Mouse (Mus musculus) spleen, adult 12 weeks (tissue): ENCODE results near the gene Fau.
A peak's percentile ranks its signal among the peaks of the same experiment; 100 is the strongest.

Experiments used
- DNase-seq: peaks from one replicate; pipeline ENCODE4 v3.0.0; 2022; ENCODE audit warnings: low spot score

Gene Fau

GRCm38 (mm10) chr19:6070571-6071250 lies 13.1 kb downstream of the Fau start:
- DNase-seq: no peak

GRCm38 (mm10) chr19:6071261-6071660 lies 13.6 kb downstream of the Fau start:
- DNase-seq: no peak

DNA sequence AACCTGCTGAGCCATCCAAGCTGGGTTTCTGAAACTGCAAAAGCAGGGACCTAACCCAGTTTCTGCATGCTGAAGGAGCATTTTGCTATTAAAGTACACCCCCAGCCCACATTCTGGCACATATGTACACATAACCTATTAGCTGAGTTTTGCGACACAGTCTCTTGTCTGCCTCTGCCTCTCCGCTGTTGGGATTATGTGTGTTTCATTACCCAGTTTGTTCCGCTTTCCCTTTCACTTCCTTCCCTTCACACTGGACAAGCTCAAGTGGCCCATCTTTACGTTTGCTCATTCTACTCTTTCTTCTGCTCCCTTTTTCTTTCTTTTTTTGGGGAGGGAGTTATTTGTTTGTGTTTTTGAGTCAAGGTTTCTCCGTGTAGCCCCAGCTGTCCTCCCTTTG lies 16.2 kb downstream of the Fau start:
- DNase-seq: no peak

DNA sequence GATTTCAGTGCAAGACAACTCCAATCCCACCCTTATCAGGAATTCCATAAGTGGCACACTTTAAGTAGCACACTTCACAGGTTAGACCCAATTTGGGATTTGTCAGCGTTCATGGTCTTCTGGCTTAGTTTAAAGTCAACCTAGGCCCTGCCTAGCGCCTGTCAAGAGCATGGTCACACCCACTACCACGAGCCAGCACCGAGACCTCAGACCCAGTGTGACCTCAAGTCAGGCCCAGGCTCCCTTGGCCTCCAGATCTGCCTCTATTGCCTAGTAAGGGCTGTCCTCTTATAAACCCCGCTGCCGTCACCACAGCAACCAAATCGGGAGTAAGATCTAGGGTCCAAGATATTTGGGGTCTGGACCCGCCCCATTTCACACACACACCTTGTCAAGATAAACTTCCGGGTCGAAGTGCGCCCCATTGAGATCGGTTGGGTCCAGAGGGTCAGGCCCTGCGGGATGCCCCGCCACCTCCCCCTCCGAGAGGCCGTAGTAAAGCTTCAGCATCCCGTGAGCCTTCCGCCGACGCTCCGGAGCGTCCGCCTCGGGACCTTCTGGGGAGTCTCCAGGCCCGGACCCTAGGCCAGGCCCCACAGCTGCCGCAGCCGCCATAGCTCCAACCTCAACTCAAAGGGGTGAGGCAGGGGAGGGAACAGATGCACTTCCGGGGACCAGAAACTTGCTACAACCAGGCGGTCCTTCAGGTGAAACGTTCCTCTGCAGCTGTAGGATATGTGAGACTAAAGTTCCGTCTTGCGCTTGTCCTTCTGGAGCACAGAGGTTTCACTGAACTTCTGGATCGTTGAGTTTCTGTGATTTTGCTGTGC lies 19.1 kb downstream of the Fau start, which contains the start of gene Vps51:
Gene Vps51, minus strand, starts transcription at position 668 of the 830 bp plus-strand sequence.
- peak; percentile 71 for DNase-seq

DNA sequence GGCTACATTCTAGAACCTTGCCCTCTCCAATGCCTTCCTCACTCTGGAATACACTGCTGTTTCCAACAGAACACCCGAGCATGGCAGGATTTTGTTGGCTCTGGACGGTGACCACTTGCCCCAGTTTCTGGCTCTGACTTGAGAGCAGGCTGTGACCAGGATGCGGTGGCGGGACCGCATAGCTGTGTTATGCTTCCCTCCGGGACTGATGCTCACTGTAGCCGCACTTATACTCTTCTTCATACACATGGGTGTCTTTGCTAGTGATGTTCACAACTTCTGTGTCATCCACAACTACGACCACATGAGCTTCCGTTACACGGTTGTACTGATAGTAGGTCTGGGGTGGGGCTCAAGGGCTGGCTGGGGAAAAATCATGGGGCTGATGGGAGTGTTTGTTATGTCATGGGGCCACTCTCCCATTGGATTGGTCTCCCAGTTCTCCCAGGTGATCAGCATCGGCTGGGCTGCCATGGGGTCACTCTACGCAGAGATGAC lies 22.4 kb downstream of the Fau start, which contains the start of gene Tmem262:
Gene Tmem262, plus strand, starts transcription at position 51 of the 498 bp plus-strand sequence.
- no peak for DNase-seq

DNA sequence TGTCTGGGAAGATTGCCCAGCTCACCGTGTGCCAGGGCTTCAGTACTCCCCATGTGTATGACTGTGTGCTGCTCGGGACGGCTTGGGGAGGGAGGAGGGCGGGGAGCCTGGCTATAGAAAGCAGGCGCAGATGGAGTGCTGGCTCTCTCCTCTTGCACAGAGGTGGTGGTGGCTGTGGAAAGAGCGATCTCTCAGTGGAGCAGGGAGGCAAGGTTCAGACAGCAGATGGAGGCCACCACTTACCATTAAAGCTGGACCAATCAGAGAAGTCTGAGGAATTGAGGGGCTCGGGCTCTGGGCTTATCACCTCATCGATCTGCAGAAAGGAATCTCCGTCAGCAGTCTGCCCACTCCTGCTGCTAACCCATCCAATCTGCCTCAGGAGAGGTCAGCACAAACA lies 24.5 kb downstream of the Fau start, which contains the start of gene Gm28374:
Gene Gm28374, minus strand, starts transcription at position 101 of the 400 bp plus-strand sequence.
- no peak for DNase-seq

DNA sequence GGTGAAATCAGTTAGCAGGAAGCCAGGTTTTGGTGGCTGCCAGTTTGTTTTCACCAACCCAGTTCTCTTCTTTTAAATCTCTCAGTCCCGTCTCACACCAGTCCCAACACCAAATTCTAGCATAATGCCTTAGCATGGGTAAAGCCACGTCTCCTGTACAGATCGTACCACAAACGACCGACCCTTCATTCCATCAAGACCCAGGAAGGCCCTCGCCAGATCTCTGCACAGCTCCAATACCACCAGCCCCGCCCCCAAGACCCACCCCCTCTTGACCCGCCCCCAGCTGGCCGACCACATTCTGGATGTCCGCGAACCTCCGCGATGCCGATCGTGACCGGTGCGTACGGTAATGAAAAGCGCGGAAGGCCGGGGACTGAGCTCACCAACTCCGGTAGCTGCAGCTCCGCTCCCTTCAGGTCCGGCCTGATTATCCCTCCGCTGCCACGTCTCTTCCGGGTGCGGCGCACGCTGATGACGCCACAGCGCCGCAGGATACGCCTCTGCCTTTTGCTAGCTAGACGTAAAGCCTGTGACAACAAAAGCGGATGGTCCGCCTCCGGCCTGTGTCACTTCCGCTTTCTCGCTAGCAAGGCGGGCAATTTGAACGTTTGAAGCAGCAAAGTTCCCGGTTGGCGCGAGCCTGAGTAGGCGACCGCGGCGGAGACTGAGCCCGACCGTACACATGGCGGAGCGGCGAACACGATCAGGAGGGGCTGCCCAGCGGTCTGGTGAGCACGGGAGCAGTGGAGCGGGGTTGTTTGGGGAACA lies 27.0 kb downstream of the Fau start, which contains the start of the genes Zfpl1 and Cdca5:
Gene Zfpl1, minus strand, starts transcription at position 479 of the 771 bp plus-strand sequence.
Gene Cdca5, plus strand, starts transcription at position 506 of the 771 bp plus-strand sequence.
- peak; percentile 94 for DNase-seq

DNA sequence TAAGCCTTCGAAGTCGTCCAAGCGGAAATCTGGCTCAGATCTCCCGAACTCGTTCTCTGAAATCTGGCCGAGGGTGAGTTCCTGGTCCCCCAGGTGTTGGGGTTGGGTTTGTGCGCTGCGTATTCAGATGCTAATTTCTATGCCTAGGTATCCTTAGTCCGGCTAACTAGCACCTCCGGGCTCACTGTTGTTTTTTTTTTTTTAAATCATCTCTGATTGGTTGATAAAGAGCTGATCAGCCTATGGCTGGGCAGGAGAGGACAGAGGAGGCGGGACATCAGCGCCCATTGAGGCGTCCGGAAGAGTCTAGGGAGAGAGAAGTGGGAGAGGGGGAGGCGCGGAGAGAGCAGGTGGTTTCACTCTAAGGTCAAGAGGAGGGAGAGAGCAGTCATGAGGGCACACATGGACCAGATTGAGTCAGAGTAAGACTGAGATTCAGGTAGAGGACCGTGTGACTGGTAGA lies 27.8 kb downstream of the Fau start:
- DNase-seq: peak; percentile 67

DNA sequence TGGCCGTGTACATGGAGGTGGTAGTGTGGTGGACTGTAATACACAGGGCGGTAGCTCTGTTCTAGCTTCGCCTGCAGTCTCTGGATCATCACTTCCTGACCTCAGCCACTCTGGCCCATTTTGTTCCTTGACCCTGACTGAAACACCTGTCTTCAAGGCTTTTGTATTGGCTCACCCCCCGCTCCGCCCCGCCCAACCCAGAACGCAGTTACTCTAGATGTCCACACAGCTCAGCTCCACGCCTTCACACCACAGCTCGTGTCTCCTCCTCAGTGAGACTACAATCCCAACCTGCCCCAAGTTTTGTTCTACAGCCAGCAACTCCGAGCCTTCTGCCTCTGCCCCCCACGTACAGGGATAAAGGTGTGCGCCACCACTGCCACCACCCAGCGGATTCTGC lies 31.2 kb downstream of the Fau start:
- DNase-seq: no peak

DNA sequence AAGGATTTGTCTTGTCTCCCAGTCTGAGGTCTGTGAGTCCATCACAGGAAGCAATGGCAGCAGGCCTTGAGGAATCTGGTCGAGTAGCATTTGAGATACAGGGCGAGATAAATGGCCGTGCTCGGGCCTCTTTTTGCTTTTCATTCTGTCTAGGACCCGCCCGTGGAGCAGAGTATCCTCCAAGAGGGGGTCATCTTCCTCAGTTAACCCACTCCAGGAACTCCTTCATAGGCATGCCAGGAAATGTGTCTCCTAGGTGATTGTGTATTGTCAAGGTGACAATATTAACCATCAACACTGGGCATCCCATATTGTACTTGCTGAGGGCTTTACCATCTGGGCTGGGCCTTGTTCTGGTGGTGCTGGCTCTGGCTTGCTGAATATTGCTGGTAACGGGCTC lies 36.5 kb downstream of the Fau start, which contains the start of gene AC131692.1:
Gene AC131692.1, plus strand, starts transcription at position 301 of the 400 bp plus-strand sequence.
- DNase-seq: no peak

GRCm38 (mm10) chr19:6097847-6098246 lies 40.2 kb downstream of the Fau start:
- no peak for DNase-seq

GRCm38 (mm10) chr19:6101186-6101585 lies 43.5 kb downstream of the Fau start:
- no peak for DNase-seq

DNA sequence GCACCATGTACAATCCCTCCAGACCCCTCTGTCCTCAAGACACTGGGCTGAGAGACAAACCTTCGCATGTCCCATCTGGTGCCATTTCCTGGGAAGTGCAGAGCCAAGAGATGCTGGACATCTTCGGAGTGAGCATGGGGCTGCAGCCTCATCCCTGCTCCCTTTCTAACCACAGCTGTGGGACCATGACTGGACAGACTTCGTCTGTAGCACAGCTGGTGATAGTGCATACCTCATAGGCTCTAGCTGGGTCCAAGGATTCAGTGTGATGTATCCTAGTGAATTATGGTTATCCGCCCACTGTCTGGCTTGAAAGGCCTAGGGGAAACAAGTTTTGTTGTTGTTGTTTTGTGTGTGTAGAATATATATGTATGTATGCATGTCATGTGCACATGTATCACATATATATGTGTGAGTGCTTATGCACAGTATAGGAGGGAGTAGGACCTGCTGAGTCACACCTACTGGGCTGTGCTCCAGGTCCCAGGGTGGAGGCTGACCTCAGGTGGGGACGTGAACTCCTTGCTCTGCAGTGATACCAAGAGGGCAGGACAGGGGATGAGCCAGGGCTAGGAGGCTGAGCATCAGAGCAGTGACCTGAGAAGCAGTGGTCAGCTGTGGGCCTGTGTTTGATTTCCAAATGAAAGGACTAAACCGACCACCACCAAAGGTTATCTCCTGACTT lies 44.7 kb downstream of the Fau start:
- peak; percentile 76 for DNase-seq

- no peak for DNase-seq
Measured at GRCm38 (mm10) chr19:6104476-6104875, 46.8 kb downstream of the Fau start.

GRCm38 (mm10) chr19:6105586-6105985 lies 47.9 kb downstream of the Fau start, which contains the start of gene Naaladl1:
Gene Naaladl1, plus strand, starts transcription at chr19:6105782.
- DNase-seq: no peak
